Mouse (Mus musculus): Measurements from ENCODE around the gene Ripor2. TPM values are rescaled to one million over a fixed set of nuclear protein-coding genes. Genes with fewer than 3 reads are reported as not detected.
"Not testable (repeated sequence)": the region's sequence is repeated elsewhere in the genome, so short reads cannot be mapped to it uniquely, and the experiment has no call there.

The Ripor2 gene
- polyA plus RNA-seq, 1 experiment from 2014 or later, result 29.1 TPM

DNA sequence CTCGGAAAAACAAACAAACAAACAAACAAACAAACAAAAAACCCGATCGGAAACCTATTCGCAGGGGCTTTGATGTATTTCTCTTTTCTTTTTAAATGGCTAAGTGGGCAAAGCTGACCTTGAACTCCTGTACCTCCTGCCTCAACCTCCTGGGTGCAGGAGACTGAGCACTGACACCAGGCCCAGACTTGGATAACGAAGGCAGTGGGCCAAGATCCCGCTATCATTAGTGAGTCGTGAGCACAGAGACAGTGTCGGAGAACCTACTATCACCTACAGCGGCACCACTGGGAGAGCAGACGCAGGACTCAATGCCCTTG lies 179.1 kb downstream of the Ripor2 start:
- H3K4me3 ChIP-seq (replicated peaks), result peak overlapping the region; percentile 73
- H3K9ac ChIP-seq (replicated peaks), result peak overlapping the region; percentile 54
- no peaks in the 10 kb centered on the region for H3K27me3 ChIP-seq
- peaks cover 10% of the 10 kb centered on the region for H3K4me1 ChIP-seq (replicated peaks)
- no peak overlapping the region for H3K27ac ChIP-seq
- WGBS, result 9% methylated on average over 10 of the region's 10 CpGs
- peak overlapping the region; percentile 69 for H3K4me2 ChIP-seq (replicated peaks)
- H3K36me3 ChIP-seq, result no peaks in the 10 kb centered on the region
- H3K9me3 ChIP-seq, result no peaks in the 10 kb centered on the region
- no peak for ATAC-seq

DNA sequence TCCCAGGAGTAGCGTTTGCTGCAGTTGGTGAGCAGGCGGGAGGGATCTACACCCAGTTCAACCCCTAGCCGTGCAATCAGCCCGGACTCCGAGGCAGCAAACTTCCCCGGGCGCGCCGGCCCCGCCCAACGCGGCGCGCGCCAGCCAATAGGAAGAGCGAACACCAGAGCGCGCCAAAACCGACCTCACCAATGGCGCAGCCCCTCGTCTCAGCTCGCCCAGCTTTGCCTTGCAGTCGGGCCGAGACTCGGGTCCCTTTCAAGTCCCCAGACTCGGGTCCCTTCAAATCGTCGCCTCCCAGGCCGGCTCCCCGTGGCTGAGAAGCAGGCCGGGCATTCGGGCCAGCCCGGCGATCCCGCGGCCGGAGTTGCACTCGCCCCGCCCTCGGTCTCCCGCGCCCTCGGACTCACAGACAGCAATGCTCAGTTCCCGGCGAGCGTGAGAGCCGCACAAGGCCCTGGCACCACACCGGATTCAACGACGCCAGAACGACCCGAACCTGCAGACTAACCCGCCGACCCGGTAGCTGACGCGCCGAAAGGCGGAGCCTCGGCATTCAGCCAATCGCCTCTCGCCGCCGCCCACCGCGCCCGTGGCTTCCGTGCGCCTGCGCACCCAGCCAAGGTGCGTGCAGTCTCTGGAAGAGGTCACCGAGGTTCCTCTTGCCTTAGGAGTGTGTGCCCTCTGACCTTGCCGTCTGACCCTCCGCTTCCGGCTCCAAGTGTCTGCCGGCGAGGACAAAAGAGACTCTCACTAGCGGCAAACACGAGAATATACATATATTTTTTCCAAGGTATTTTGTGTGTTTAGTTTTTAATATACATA lies 179.6 kb downstream of the Ripor2 start, which contains the start of gene Gmnn:
Gene Gmnn, minus strand, starts transcription at position 521 of the 825 bp plus-strand sequence.
- peak within 1 kb of the TSS; percentile 61 for H3K9ac ChIP-seq (replicated peaks)
- under 1% methylated on average over 79 of the region's 79 CpGs for WGBS
- H3K27ac ChIP-seq, result peak within 1 kb of the TSS; percentile 59
- ATAC-seq, result peak; percentile 98
- peaks cover 10% of the 10 kb centered on the region for H3K4me1 ChIP-seq (replicated peaks)
- H3K27me3 ChIP-seq, result no peaks in the 10 kb centered on the region
- no peaks in the 10 kb centered on the region for H3K9me3 ChIP-seq
- H3K4me3 ChIP-seq (replicated peaks), result peak within 1 kb of the TSS; percentile 73
- no peaks in the 10 kb centered on the region for H3K36me3 ChIP-seq
- peak within 1 kb of the TSS; percentile 69 for H3K4me2 ChIP-seq (replicated peaks)

DNA sequence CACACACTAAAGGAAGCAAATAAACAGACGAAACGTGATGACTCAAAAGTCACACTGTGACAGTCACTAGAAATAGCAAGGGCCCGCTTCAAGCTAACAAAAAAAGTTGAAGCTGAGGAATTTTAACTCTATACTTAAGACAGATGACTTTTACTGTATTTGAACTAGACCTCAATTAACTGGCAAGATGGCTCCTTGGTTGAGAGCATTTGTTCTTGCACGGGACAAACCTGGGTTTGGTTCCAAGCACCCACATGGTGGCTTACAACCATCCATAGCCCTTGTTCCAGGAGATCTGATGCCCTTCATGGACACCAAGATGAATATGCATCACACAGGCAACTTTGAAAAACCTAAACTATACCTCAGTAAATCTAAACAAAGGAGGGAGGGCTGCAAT lies 180.3 kb downstream of the Ripor2 start:
- no peak for ATAC-seq
- Histone ChIP-seq H3K36me3 (no peaks in the 10 kb centered on the region), H3K4me2 (replicated peaks) (peak overlapping the region; percentile 69), H3K4me3 (replicated peaks) (peak overlapping the region; percentile 73), H3K9me3 (no peaks in the 10 kb centered on the region), H3K27me3 (no peaks in the 10 kb centered on the region), H3K9ac (replicated peaks) (no peak overlapping the region), H3K27ac (no peak overlapping the region), H3K4me1 (replicated peaks) (peaks cover 10% of the 10 kb centered on the region)
- WGBS, result 44% methylated on average over 4 of the region's 4 CpGs

DNA sequence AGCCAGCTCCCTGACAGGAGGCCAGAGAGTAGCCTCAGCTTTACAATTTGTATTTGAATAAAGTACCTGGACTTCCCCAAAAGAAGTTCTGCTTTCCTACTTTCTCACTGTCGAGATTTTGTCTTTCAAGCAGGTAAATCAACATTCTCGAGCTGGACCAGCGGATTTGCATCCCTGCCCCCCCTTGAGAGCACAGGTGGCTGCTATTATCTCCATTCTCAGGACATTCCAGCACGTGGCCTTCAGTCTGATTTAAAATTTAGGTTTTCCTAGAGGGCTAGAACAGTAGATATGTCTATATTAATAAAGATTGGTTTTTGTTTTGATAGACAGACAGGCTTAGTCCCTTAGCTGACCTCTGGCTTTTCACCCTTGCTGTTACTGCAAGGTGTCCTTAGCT lies 185.8 kb downstream of the Ripor2 start:
- H3K36me3 ChIP-seq; H3K4me3 ChIP-seq (replicated peaks); ATAC-seq; H3K4me2 ChIP-seq (replicated peaks); H3K4me1 ChIP-seq (replicated peaks); H3K9ac ChIP-seq (replicated peaks); H3K27me3 ChIP-seq; H3K9me3 ChIP-seq; H3K27ac ChIP-seq: not testable (repeated sequence)
- WGBS, result 68% methylated on average over 4 of the region's 4 CpGs

DNA sequence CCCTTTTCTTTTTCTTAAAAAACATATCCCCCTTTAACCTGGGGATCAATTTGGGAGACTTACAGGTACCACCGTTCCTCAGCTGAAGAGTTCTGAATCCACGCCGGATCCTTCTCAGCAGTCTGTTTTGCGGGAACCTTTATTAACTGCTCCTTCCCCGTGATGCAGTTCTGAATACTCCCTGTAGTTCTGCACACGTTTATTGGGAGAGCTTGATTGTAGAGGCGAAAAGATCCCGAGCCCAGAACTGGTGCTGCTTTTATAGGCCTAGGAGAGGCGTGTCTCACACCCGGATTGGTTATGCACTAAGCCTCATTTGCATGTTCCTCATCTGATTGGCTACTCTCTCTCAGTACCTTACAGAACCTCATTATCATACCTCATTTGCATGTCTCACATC lies 189.5 kb downstream of the Ripor2 start:
- H3K4me1 ChIP-seq (replicated peaks); ATAC-seq; H3K9me3 ChIP-seq; H3K4me3 ChIP-seq (replicated peaks); H3K27me3 ChIP-seq; H3K9ac ChIP-seq (replicated peaks); H3K36me3 ChIP-seq; H3K4me2 ChIP-seq (replicated peaks); H3K27ac ChIP-seq: not testable (repeated sequence)
- 93% methylated on average over 10 of the region's 10 CpGs for WGBS

DNA sequence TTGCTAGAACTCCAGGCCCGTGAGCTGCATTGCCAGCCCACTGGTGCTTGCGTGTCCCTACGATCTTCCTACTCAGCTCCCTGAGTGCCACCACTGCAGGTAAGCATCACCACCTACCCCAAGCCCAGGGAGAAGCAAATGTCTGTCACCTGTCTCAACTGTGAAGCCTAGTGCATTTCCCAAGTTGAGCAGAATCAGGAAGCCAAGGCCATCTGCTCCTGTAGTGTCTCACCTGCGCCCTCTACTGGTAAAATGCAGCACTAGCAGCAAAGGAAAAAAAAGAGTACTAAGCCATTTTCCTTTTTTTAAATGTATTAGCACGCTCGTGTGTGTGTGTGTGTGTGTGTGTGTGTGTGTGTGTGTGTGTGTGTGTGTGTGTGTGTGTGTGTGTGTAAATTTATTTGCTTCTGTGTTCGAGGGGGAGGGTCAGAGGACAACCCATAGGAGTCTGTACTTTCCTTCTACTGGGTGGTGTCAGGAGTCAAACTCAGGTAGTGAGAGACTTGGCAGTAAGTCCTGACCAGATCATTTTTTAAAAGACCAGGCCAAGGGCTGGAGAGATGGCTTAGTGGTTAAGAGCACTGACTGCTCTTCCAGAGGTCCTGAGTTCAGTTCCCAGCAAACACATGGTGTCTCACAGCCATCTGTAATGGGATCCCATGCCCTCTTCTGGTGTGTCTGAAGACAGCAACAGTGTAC lies 194.3 kb downstream of the Ripor2 start:
- Histone ChIP-seq H3K4me3 (replicated peaks) (no peak overlapping the region), H3K9ac (replicated peaks) (no peak overlapping the region), H3K4me1 (replicated peaks) (no peaks in the 10 kb centered on the region), H3K4me2 (replicated peaks) (no peak overlapping the region), H3K27ac (no peak overlapping the region), H3K9me3 (no peaks in the 10 kb centered on the region), H3K27me3 (no peaks in the 10 kb centered on the region), H3K36me3 (no peaks in the 10 kb centered on the region)
- 52% methylated on average over 7 of the region's 7 CpGs for WGBS
- ATAC-seq, result no peak

DNA sequence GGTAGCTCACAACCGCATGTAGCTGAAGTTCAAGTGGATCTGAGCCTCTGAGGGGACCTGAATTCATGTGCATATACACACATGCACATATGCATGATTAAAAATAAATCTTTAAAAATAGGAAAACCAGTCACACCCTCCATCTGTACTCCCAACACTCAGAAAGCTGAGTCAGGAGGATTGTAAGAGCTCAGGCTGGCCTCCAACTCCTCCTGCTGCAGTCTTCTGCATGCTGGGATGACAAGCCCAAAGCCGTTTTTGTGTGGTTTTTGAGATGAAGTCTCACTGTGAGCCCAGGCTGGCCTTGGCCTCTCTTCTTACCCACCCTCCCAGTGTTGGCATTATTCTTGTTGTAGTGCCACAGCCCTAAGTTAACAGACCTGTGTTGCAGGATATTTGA lies 196.0 kb downstream of the Ripor2 start:
- no peak for ATAC-seq
- WGBS, result 78% methylated on average over 2 of the region's 2 CpGs
- Histone ChIP-seq H3K4me2 (replicated peaks) (no peak overlapping the region), H3K36me3 (no peaks in the 10 kb centered on the region), H3K9me3 (no peaks in the 10 kb centered on the region), H3K9ac (replicated peaks) (no peak overlapping the region), H3K27me3 (no peaks in the 10 kb centered on the region), H3K4me3 (replicated peaks) (no peak overlapping the region), H3K4me1 (replicated peaks) (no peaks in the 10 kb centered on the region), H3K27ac (no peak overlapping the region)

DNA sequence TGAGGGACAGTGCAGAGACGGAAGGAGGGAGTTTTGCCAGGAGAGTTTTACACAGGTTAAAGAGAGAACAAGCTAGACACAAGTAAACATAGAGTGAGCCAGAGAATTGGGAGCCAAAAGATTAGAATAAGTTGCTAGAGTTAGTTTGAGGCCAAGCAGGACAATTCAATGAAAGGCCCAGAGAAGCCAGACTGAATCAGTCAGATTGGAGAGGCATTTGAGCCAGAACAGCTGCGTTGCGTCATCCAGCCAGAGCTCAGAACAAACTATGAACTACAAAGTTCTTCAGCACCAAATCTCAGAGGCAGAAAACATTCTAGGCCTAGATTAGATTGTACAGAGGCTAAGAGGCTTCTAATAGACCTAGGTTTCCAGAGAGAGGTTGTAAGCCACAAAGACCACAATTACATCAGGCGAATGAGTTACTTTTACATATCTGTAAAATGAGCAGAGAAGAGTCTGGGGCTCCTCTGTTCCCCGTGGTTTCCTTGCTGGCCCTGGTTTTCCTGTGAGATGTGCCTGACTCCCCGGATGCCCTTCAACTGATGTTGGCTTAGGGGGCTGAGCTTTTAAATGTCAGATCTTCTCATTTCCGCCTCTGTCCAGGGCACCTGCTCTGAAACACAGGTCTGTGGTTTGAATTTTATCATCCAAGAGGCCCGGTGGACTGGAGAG lies 196.9 kb downstream of the Ripor2 start:
- H3K4me3 ChIP-seq (replicated peaks), result no peak overlapping the region
- WGBS, result 90% methylated on average over 8 of the region's 8 CpGs
- no peak overlapping the region for H3K4me2 ChIP-seq (replicated peaks)
- H3K27me3 ChIP-seq, result no peaks in the 10 kb centered on the region
- H3K27ac ChIP-seq, result no peak overlapping the region
- no peak for ATAC-seq
- no peaks in the 10 kb centered on the region for H3K9me3 ChIP-seq
- no peak overlapping the region for H3K9ac ChIP-seq (replicated peaks)
- H3K4me1 ChIP-seq (replicated peaks), result no peaks in the 10 kb centered on the region
- H3K36me3 ChIP-seq, result no peaks in the 10 kb centered on the region

DNA sequence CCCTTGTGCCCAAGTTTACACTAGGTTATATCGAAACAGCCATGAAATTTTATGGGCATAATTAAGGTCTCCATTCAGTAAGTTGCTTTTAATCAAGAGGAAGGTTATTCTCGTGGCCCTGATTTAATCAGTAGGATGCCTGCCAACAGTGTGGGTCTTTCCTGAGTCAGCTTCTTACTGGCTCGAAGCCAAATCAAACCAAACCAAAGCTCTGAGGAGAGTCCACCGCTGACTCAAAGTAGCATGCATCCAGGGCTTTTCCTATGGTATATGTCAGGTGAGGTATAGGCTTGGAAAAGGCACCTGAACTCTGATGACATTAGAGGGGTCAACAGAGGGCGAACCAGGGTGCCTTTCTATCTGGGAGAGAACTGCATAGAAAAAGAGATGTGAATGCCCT lies 199.9 kb downstream of the Ripor2 start:
- Histone ChIP-seq H3K4me3 (replicated peaks) (no peak overlapping the region), H3K27me3 (no peaks in the 10 kb centered on the region), H3K27ac (no peak overlapping the region), H3K4me2 (replicated peaks) (no peak overlapping the region), H3K36me3 (no peaks in the 10 kb centered on the region), H3K4me1 (replicated peaks) (0 out of 2 replicates have a peak, but pooled peaks cover 4% of the 10 kb centered on the region), H3K9ac (replicated peaks) (no peak overlapping the region), H3K9me3 (no peaks in the 10 kb centered on the region)
- 76% methylated on average over 5 of the region's 5 CpGs for WGBS
- peak; percentile 56; the same call in 1 of the 2 replicates for ATAC-seq

Other genes starting within 250 kb of the Ripor2 start
- gene Armh2, start 159.0 kb downstream of the Ripor2 start, polyA plus RNA-seq (2015; fragmentation: Nextera tagmentation; extraction: Ambion mirVana), result not detected in 2 replicates
- gene Gmnn, start 179.7 kb downstream of the Ripor2 start, polyA plus RNA-seq (2015; fragmentation: Nextera tagmentation; extraction: Ambion mirVana), result 43.9 and 45.7 TPM in 2 replicates
- 24.0 and 27.3 TPM in 2 replicates for gene BC005537, start 219.5 kb downstream of the Ripor2 start, polyA plus RNA-seq (2015; fragmentation: Nextera tagmentation; extraction: Ambion mirVana)
- 45.6 and 46.3 TPM in 2 replicates for gene Acot13, start 249.4 kb downstream of the Ripor2 start, polyA plus RNA-seq (2015; fragmentation: Nextera tagmentation; extraction: Ambion mirVana)
- 42.7 and 45.7 TPM in 2 replicates for gene Tdp2, start 249.5 kb downstream of the Ripor2 start, polyA plus RNA-seq (2015; fragmentation: Nextera tagmentation; extraction: Ambion mirVana)

Data from midbrain, embryonic 13.5 days (tissue).